Mouse (Mus musculus) liver, adult 2 months (tissue): Measurements from ENCODE around the gene Trim12c. TPM values are rescaled to one million over a fixed set of nuclear protein-coding genes. Genes with fewer than 3 reads are reported as not detected.
"Not testable (repeated sequence)": the region's sequence is repeated elsewhere in the genome, so short reads cannot be mapped to it uniquely, and the experiment has no call there.

Experiments
- DNase-seq: peaks from one replicate; pipeline ENCODE4 v3.0.0-alpha.2; 2011; ENCODE audit warnings: low read depth, low spot score; ENCODE audit errors: extremely low read depth
- H3K27ac ChIP-seq: fragments of 200-500 bp; replicated peaks from 2 replicates; pipeline ENCODE4 v1.5.1; 2012; ENCODE audit warnings: low read depth, mild to moderate bottlenecking, control low read depth, inconsistent platforms, low read length; ENCODE audit not compliant: insufficient read depth
- H3K27me3 ChIP-seq: fragments of 200-500 bp; 2 replicates; pipeline ENCODE4 v1.6.1; 2012; ENCODE audit warnings: mild to moderate bottlenecking, moderate library complexity, low read length, inconsistent platforms; ENCODE audit not compliant: control insufficient read depth, insufficient read depth
- H3K36me3 ChIP-seq: fragments of 200-500 bp; 2 replicates; pipeline ENCODE4 v1.6.1; 2012; ENCODE audit warnings: low read length, inconsistent platforms; ENCODE audit not compliant: control insufficient read depth, insufficient read depth
- H3K4me1 ChIP-seq: fragments of 200-500 bp; 2 replicates; pipeline ENCODE4 v1.6.1; 2011; ENCODE audit warnings: low read length; ENCODE audit not compliant: control insufficient read depth, insufficient read depth
- H3K4me3 ChIP-seq: fragments of 200-500 bp; 2 replicates; pipeline ENCODE4 v1.5.1; 2011; ENCODE audit warnings: low read depth, mild to moderate bottlenecking, control low read depth, low read length, moderate library complexity; ENCODE audit not compliant: insufficient read depth
- H3K79me2 ChIP-seq: fragments of 200-500 bp; 2 replicates; pipeline ENCODE4 v1.6.1; 2012; ENCODE audit warnings: inconsistent platforms, mild to moderate bottlenecking, low read length, moderate library complexity; ENCODE audit not compliant: control insufficient read depth, insufficient read depth
- H3K9ac ChIP-seq: fragments of 200-500 bp; 2 replicates; pipeline ENCODE4 v1.6.1; 2012; ENCODE audit warnings: low read depth, mild to moderate bottlenecking, control low read depth, inconsistent platforms, low read length
- CTCF ChIP-seq: fragments of 200-500 bp; IDR thresholded peaks from 2 replicates; pipeline ENCODE4 v1.5.1; 2011; ENCODE audit warnings: low read depth, low read length, control low read depth
- POLR2A ChIP-seq: fragments of 200-500 bp; IDR thresholded peaks from 2 replicates; pipeline ENCODE4 v1.6.1; 2011; ENCODE audit warnings: low read length, control low read depth; ENCODE audit not compliant: insufficient read depth; ENCODE audit errors: extremely low read depth
- WGBS: fragments of 180-500 bp; shearing (Covaris S2); methylation state at CpG from one replicate; pipeline ENCODE4 v1.1.7; 2018; 5-methylcytosine and 5-hydroxymethylcytosine counted together
- polyA plus RNA-seq: library from polyadenylated mRNA; depleted of rRNA; stranded (reverse); fragments of >200 nt; gene quantifications from 2 replicates; pipeline ENCODE4 v1.2.3, GENCODE M21; 2012
- total RNA-seq: library from RNA; depleted of rRNA; stranded (reverse); fragments of >200 nt; gene quantifications from 2 replicates; pipeline ENCODE4 v1.2.3, GENCODE M21; 2014

Trim12c gene
- total and polyA plus RNA-seq, 2 experiments = 2.8 to 12.4 TPM

- H3K9ac ChIP-seq = no peak overlapping the region
- H3K79me2 ChIP-seq = no peaks in the 10 kb centered on the region
- H3K4me3 ChIP-seq = no peak overlapping the region
- no peaks in the 10 kb centered on the region for H3K4me1 ChIP-seq
- TF ChIP-seq POLR2A (no peak), CTCF (no peak)
- H3K27me3 ChIP-seq = no peaks in the 10 kb centered on the region
- no peak overlapping the region for H3K27ac ChIP-seq
- DNase-seq = peak; percentile 3
- no peaks in the 10 kb centered on the region for H3K36me3 ChIP-seq
Observed at GRCm38 (mm10) chr7:104366339-104366738, 13.2 kb upstream of the Trim12c start.

GRCm38 (mm10) chr7:104353600-104353967 is 422 bp upstream of the Trim12c start:
- DNase-seq = peak; percentile 22
- H3K79me2 ChIP-seq = no peaks in the 10 kb centered on the region; the same call in 1 of the 2 replicates
- TF ChIP-seq POLR2A = no peak
- TF ChIP-seq CTCF = no peak
- H3K36me3 ChIP-seq = no peaks in the 10 kb centered on the region
- no peaks in the 10 kb centered on the region for H3K27me3 ChIP-seq
- no peak overlapping the region for H3K9ac ChIP-seq
- peak overlapping the region; percentile 10; the same call in 1 of the 2 replicates for H3K27ac ChIP-seq
- no peaks in the 10 kb centered on the region; the same call in 1 of the 2 replicates for H3K4me1 ChIP-seq
- no peak overlapping the region for H3K4me3 ChIP-seq
- WGBS = 66% methylated on average over 2 of the region's 2 CpGs

GRCm38 (mm10) chr7:104348043-104348442 is 5.1 kb downstream of the Trim12c start:
- not testable (repeated sequence) for H3K27ac ChIP-seq
- WGBS = 86% methylated on average over 4 of the region's 4 CpGs
- peak; percentile 38 for DNase-seq

DNA sequence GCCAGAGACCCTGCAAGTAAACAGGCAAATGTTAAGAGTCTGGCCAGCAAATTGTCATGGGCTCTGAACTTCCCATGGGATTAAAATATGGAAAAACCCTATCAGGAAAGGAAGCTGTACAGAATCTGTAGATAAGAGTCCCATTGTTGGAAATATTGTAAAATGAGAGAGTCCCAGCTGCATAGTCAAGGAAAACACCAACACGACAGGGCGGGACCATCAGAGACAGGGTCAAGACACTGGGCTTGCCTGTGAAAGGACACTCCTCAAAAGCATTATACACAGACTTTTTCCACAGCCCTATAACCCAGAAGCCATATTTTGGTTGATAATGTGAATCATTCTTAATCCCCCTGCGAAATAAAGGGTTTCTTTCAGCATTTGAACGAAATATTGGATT is 12.4 kb downstream of the Trim12c start:
- 90% methylated on average over 4 of the region's 4 CpGs for WGBS
- not testable (repeated sequence) for H3K4me3 ChIP-seq, H3K9ac ChIP-seq, H3K27ac ChIP-seq, H3K4me1 ChIP-seq, DNase-seq, H3K27me3 ChIP-seq, H3K79me2 ChIP-seq
- peaks cover 11% of the 10 kb centered on the region; the same call in 1 of the 2 replicates for H3K36me3 ChIP-seq

More at GRCm38 (mm10) chr7:104348043-104348442, 5.1 kb downstream of the Trim12c start:
- H3K9ac ChIP-seq, H3K36me3 ChIP-seq, H3K4me3 ChIP-seq, H3K4me1 ChIP-seq, H3K79me2 ChIP-seq, H3K27me3 ChIP-seq: not testable (repeated sequence)

GRCm38 (mm10) chr7:104335547-104335946 is 17.6 kb downstream of the Trim12c start:
- not testable (repeated sequence) for H3K9ac ChIP-seq, H3K36me3 ChIP-seq, DNase-seq, H3K79me2 ChIP-seq, H3K27me3 ChIP-seq, H3K27ac ChIP-seq, H3K4me3 ChIP-seq, H3K4me1 ChIP-seq
- WGBS = 79% methylated on average over 3 of the region's 3 CpGs

DNA sequence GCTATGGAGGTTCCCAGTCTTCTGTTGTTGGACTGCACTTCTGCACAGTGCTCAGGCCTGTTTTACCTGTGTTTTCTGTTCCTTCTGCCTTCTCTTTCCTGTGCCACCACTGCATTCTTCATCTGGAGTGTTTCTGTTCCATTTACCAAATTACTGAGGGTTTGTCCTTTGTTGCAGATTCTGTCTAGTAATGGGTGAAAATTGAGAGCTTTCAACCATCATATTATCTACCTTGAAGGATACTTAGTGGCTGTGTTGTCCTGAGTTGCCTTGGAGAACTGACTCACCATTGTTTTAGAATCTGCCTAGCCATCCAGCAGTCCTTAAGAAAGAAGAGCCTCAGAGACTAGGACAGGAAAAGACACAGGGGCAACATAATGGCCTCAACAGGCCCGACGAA is 24.0 kb downstream of the Trim12c start, which contains the start of gene Trim34b:
Gene Trim34b (plus strand): TSS at position 301 of the 400 bp plus-strand sequence.
- H3K79me2 ChIP-seq, H3K9ac ChIP-seq, H3K27ac ChIP-seq, H3K4me1 ChIP-seq, H3K27me3 ChIP-seq, H3K4me3 ChIP-seq, H3K36me3 ChIP-seq, DNase-seq: not testable (repeated sequence)
- 96% methylated on average over 2 of the region's 2 CpGs for WGBS

GRCm38 (mm10) chr7:104322028-104322427 is 31.1 kb downstream of the Trim12c start:
- H3K4me1 ChIP-seq = no peaks in the 10 kb centered on the region
- TF ChIP-seq CTCF (no peak), POLR2A (no peak)
- H3K36me3 ChIP-seq = no peaks in the 10 kb centered on the region
- no peak overlapping the region for H3K9ac ChIP-seq
- no peaks in the 10 kb centered on the region for H3K27me3 ChIP-seq
- WGBS = 73% methylated on average over 9 of the region's 9 CpGs
- no peak overlapping the region for H3K27ac ChIP-seq
- no peak for DNase-seq
- H3K79me2 ChIP-seq = no peaks in the 10 kb centered on the region
- H3K4me3 ChIP-seq = no peak overlapping the region

DNA sequence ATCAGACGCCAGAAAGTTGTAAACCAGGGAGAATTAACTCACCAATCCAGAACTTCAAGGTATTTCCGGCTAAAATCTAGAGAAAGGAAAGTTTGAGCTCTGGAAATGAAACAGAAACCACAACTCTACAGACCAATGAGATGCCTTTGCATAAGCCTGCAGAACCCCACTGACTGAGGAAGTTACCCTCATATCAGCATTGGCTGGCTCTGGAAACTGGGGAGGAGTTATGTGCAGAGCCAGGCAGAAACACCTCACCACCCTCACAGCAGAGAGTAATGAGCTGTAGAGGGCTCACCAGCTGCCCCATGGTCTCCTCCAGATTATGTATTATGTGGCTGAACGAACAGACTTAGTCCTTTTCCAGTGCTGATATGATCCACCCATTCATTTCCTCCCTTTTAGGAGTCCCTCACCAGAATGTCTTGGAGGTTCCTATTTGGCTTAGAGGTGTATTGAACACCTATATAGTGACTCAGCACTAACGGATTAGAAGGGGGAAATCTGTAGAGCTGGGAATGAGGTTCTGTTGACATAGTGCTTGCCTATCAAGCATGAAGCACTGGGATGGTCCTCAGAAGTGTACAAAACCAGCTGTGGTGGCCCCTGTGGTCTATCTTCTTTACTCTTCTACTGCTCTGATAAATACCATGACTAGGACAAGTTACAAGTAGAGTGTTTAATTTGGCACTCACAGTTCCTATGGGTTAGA is 37.6 kb downstream of the Trim12c start, which contains the start of gene Trim12a:
Gene Trim12a (minus strand): TSS at position 98 of the 712 bp plus-strand sequence.
- peak within 1 kb of the TSS; percentile 19; the same call in 1 of the 2 replicates for H3K27ac ChIP-seq
- H3K4me1 ChIP-seq, H3K79me2 ChIP-seq, H3K27me3 ChIP-seq, H3K36me3 ChIP-seq: not testable (repeated sequence)
- 14% methylated on average over 4 of the region's 4 CpGs for WGBS
- H3K4me3 ChIP-seq = peak within 1 kb of the TSS; percentile 71
- peak within 1 kb of the TSS; percentile 66 for H3K9ac ChIP-seq
- DNase-seq = peak; percentile 11
